Mouse (Mus musculus) embryonic facial prominence, embryonic 14.5 days (tissue): Measurements from ENCODE around the gene Rad51c. TPM values are rescaled to one million over a fixed set of nuclear protein-coding genes. Genes with fewer than 3 reads are reported as not detected.

Source experiments
- ATAC-seq: fragments of 200-750 bp; cut with Nextera tagmentation; 2 replicates; pipeline ENCODE4 v1.8.0; 2017; ENCODE audit warnings: low read depth, moderate number of reproducible peaks, moderate TSS enrichment
- DNase-seq: peaks from one replicate; pipeline ENCODE4 v3.0.0-alpha.2; 2015; ENCODE audit warnings: low spot score
- H3K27ac ChIP-seq: fragments of 300-500 bp; sonication (generic); replicated peaks from 2 replicates; pipeline ENCODE4 v1.5.1; 2014; ENCODE audit warnings: low read depth, mild to moderate bottlenecking, low read length, moderate library complexity
- H3K27me3 ChIP-seq: fragments of 300-500 bp; sonication (generic); replicated peaks from 2 replicates; pipeline ENCODE4 v1.6.1; 2014; ENCODE audit warnings: low read length; ENCODE audit not compliant: control insufficient read depth, insufficient read depth
- H3K36me3 ChIP-seq: fragments of 300-500 bp; sonication (generic); 2 replicates; pipeline ENCODE4 v1.6.1; 2014; ENCODE audit warnings: low read length, mixed read lengths; ENCODE audit not compliant: control insufficient read depth, insufficient read depth
- H3K4me1 ChIP-seq: fragments of 300-500 bp; sonication (generic); 2 replicates; pipeline ENCODE4 v1.6.1; 2014; ENCODE audit warnings: antibody characterized with exemption, low read length; ENCODE audit not compliant: control insufficient read depth, insufficient read depth
- H3K4me2 ChIP-seq: fragments of 300-500 bp; sonication (generic); 2 replicates; pipeline ENCODE4 v1.6.1; 2014; ENCODE audit warnings: low read depth, mild to moderate bottlenecking, low read length, moderate library complexity, mixed read lengths
- H3K4me3 ChIP-seq: fragments of 300-500 bp; sonication (generic); 2 replicates; pipeline ENCODE4 v1.5.1; 2014; ENCODE audit warnings: low read depth, mild to moderate bottlenecking, low read length
- H3K9ac ChIP-seq: fragments of 300-500 bp; sonication (generic); 2 replicates; pipeline ENCODE4 v1.6.1; 2014; ENCODE audit warnings: low read depth, mild to moderate bottlenecking, low read length, moderate library complexity, mixed read lengths
- H3K9me3 ChIP-seq: fragments of 300-500 bp; sonication (generic); 2 replicates; pipeline ENCODE4 v1.6.1; 2016; ENCODE audit warnings: low read length; ENCODE audit not compliant: control insufficient read depth
- WGBS: fragments of 180-500 bp; shearing (Covaris S2); extraction: QIAGEN DNeasy Blood & Tissue Kit; methylation state at CpG from one replicate; pipeline ENCODE4 v1.1.7; 2014; 5-methylcytosine and 5-hydroxymethylcytosine counted together
- polyA plus RNA-seq: library from polyadenylated mRNA; unstranded; fragments of >200 nt; fragmentation: Nextera tagmentation; extraction: Ambion mirVana; gene quantifications from 2 replicates; pipeline ENCODE4 v1.2.1, GENCODE M21; 2014

Rad51c gene
- polyA plus RNA-seq, 1 experiment from 2014 or later: 5.2 TPM

GRCm38 (mm10) chr11:87367061-87367460 is 37.7 kb downstream of the Rad51c start:
- no peak overlapping the region for H3K9ac ChIP-seq
- H3K9me3 ChIP-seq: no peaks in the 10 kb centered on the region
- H3K4me2 ChIP-seq: no peak overlapping the region
- ATAC-seq (no peak), DNase-seq (no peak)
- H3K36me3 ChIP-seq: no peaks in the 10 kb centered on the region
- no peaks in the 10 kb centered on the region for H3K4me1 ChIP-seq
- no peak overlapping the region for H3K27ac ChIP-seq
- 87% methylated on average over 7 of the region's 7 CpGs for WGBS
- no peaks in the 10 kb centered on the region for H3K27me3 ChIP-seq
- no peak overlapping the region for H3K4me3 ChIP-seq

GRCm38 (mm10) chr11:87365120-87365519 is 39.6 kb downstream of the Rad51c start:
- WGBS: 88% methylated on average over 5 of the region's 5 CpGs
- Histone ChIP-seq H3K9me3 (no peaks in the 10 kb centered on the region), H3K4me1 (no peaks in the 10 kb centered on the region)

GRCm38 (mm10) chr11:87359262-87359612 is 45.5 kb downstream of the Rad51c start:
- peak overlapping the region; percentile 96 for H3K4me2 ChIP-seq
- no peak overlapping the region for H3K27ac ChIP-seq
- DNase-seq: no peak
- peak overlapping the region; percentile 74 for H3K4me3 ChIP-seq
- H3K36me3 ChIP-seq: no peaks in the 10 kb centered on the region
- ATAC-seq: no peak
- H3K27me3 ChIP-seq: peaks cover 40% of the 10 kb centered on the region
- H3K9me3 ChIP-seq: no peaks in the 10 kb centered on the region
- H3K4me1 ChIP-seq: peaks cover 9% of the 10 kb centered on the region; the same call in 1 of the 2 replicates
- 19% methylated on average over 10 of the region's 10 CpGs for WGBS
- peak overlapping the region; percentile 67 for H3K9ac ChIP-seq

More at GRCm38 (mm10) chr11:87365120-87365519, 39.6 kb downstream of the Rad51c start:
- Histone ChIP-seq H3K27me3 (peaks cover 1% of the 10 kb centered on the region; the same call in 1 of the 2 replicates), H3K4me3 (no peak overlapping the region), H3K36me3 (no peaks in the 10 kb centered on the region), H3K9ac (no peak overlapping the region), H3K4me2 (no peak overlapping the region), H3K27ac (no peak overlapping the region)
- no peak for ATAC-seq
- DNase-seq: no peak

- WGBS: under 1% methylated on average over 51 of the region's 104 CpGs
- H3K36me3 ChIP-seq: no peaks in the 10 kb centered on the region
- H3K9me3 ChIP-seq: no peaks in the 10 kb centered on the region
- H3K4me3 ChIP-seq: peak within 1 kb of the TSS; percentile 74
- no peak within 1 kb of the TSS for H3K27ac ChIP-seq
- peak within 1 kb of the TSS; percentile 96 for H3K4me2 ChIP-seq
- peaks cover 40% of the 10 kb centered on the region for H3K27me3 ChIP-seq
- peaks cover 9% of the 10 kb centered on the region; the same call in 1 of the 2 replicates for H3K4me1 ChIP-seq
- peak within 1 kb of the TSS; percentile 67 for H3K9ac ChIP-seq
- DNase-seq: peak; percentile 91
- peak; percentile 93 for ATAC-seq
Observed at GRCm38 (mm10) chr11:87358331-87359261, 46.2 kb downstream of the Rad51c start, which contains the start of gene Ppm1e. Ppm1e (minus strand) TSS chr11:87359023.

GRCm38 (mm10) chr11:87357317-87358300 is 47.1 kb downstream of the Rad51c start:
- WGBS: 8% methylated on average over 30 of the region's 31 CpGs
- Histone ChIP-seq H3K36me3 (no peaks in the 10 kb centered on the region), H3K9me3 (no peaks in the 10 kb centered on the region), H3K4me1 (peaks cover 9% of the 10 kb centered on the region; the same call in 1 of the 2 replicates), H3K4me2 (peak overlapping the region; percentile 96), H3K27ac (no peak overlapping the region), H3K4me3 (peak overlapping the region; percentile 74), H3K27me3 (peaks cover 40% of the 10 kb centered on the region), H3K9ac (peak overlapping the region; percentile 67)
- no peak for DNase-seq
- ATAC-seq: no peak

- ATAC-seq (no peak), DNase-seq (no peak)
- Histone ChIP-seq H3K4me3 (no peak overlapping the region), H3K36me3 (no peaks in the 10 kb centered on the region), H3K9me3 (no peaks in the 10 kb centered on the region), H3K9ac (no peak overlapping the region), H3K4me1 (peaks cover 9% of the 10 kb centered on the region; the same call in 1 of the 2 replicates), H3K27me3 (peaks cover 36% of the 10 kb centered on the region), H3K27ac (no peak overlapping the region), H3K4me2 (no peak overlapping the region)
- WGBS: 85% methylated on average over 1 of the region's 1 CpGs
Observed at GRCm38 (mm10) chr11:87354861-87355260, 49.9 kb downstream of the Rad51c start.

GRCm38 (mm10) chr11:87353646-87354170 is 51.0 kb downstream of the Rad51c start:
- H3K36me3 ChIP-seq: no peaks in the 10 kb centered on the region
- no peak overlapping the region for H3K9ac ChIP-seq
- ATAC-seq (no peak), DNase-seq (no peak)
- H3K9me3 ChIP-seq: no peaks in the 10 kb centered on the region
- H3K4me1 ChIP-seq: peaks cover 9% of the 10 kb centered on the region; the same call in 1 of the 2 replicates
- H3K27me3 ChIP-seq: peaks cover 26% of the 10 kb centered on the region
- WGBS: 77% methylated on average over 7 of the region's 7 CpGs
- no peak overlapping the region for H3K4me2 ChIP-seq
- no peak overlapping the region for H3K4me3 ChIP-seq
- H3K27ac ChIP-seq: no peak overlapping the region
